Mouse (Mus musculus) B cell, adult 62 days (primary cell): Measurements from ENCODE around the gene Nr2c2. TPM values are rescaled to one million over a fixed set of nuclear protein-coding genes. Genes with fewer than 3 reads are reported as not detected.

Source experiments
- total RNA-seq: library from RNA; stranded (reverse); gene quantifications from 4 replicates; pipeline ENCODE4 v1.2.4, GENCODE M21; 2023

Nr2c2 gene
- 77.0 to 88.0 TPM (median 82.3 TPM) in 4 replicates for total RNA-seq

GRCm38 (mm10) chr6:92091130-92091591, at the start of gene Nr2c2:
TSS of gene Nr2c2 (plus strand) at chr6:92091390.

GRCm38 (mm10) chr6:92183621-92184131, 92.5 kb downstream of the Nr2c2 start, which contains the start of gene Mrps25:
TSS of gene Mrps25 (minus strand) at chr6:92184033.

GRCm38 (mm10) chr6:92214773-92215449, 123.7 kb downstream of the Nr2c2 start, which contains the start of gene Rbsn:
TSS of gene Rbsn (minus strand) at chr6:92214925.

Other genes with a start within 250 kb of the Nr2c2 start
- 38.4 to 51.2 TPM (median 48.5 TPM) in 4 replicates for gene Ccdc174, start 213.3 kb upstream of the Nr2c2 start, total RNA-seq
- gene 4930590J08Rik, start 188.6 kb upstream of the Nr2c2 start, total RNA-seq, result 3.3 to 5.4 TPM (median 3.6 TPM) in 4 replicates
- not detected in 4 replicates for gene Fgd5, start 112.5 kb upstream of the Nr2c2 start, total RNA-seq
- 12.0 to 16.4 TPM (median 13.2 TPM) in 4 replicates for gene Mrps25, start 92.6 kb downstream of the Nr2c2 start, total RNA-seq
- gene Rbsn, start 123.5 kb downstream of the Nr2c2 start, total RNA-seq, result 23.9 to 34.4 TPM (median 30.1 TPM) in 4 replicates
- gene Trh, start 153.3 kb downstream of the Nr2c2 start, total RNA-seq, result not detected in 4 replicates